Mouse (Mus musculus): Measurements from ENCODE around the gene Csnk2b. TPM values are rescaled to one million over a fixed set of nuclear protein-coding genes. Genes with fewer than 3 reads are reported as not detected.

The Csnk2b gene
- polyA plus RNA-seq, 1 experiment from 2014 or later: 361 TPM

GRCm38 (mm10) chr17:35162730-35163129 lies 40.9 kb upstream of the Csnk2b start:
- Histone ChIP-seq H3K36me3 (ENCODE audit: control insufficient read depth, insufficient read depth, low read length) (peaks cover 42% of the 10 kb centered on the region), H3K4me3 (ENCODE audit: low read depth, low read length) (peak overlapping the region; percentile 89), H3K9ac (replicated peaks; ENCODE audit: low read depth, low read length) (peak overlapping the region; percentile 98), H3K27me3 (ENCODE audit: control insufficient read depth, insufficient read depth, low read length) (no peaks in the 10 kb centered on the region), H3K9me3 (ENCODE audit: control insufficient read depth, low read length) (no peaks in the 10 kb centered on the region), H3K27ac (ENCODE audit: low read depth, low read length) (no peak overlapping the region), H3K4me1 (ENCODE audit: control insufficient read depth, insufficient read depth, low read length) (peaks cover 26% of the 10 kb centered on the region), H3K4me2 (ENCODE audit: low read depth, low read length) (peak overlapping the region; percentile 89)
- WGBS: 52% methylated on average over 12 of the region's 12 CpGs
- ATAC-seq (ENCODE audit: low read depth): no peak

GRCm38 (mm10) chr17:35162121-35162520 lies 40.3 kb upstream of the Csnk2b start:
- no peak for ATAC-seq (ENCODE audit: low read depth)
- 79% methylated on average over 14 of the region's 14 CpGs for WGBS
- peaks cover 48% of the 10 kb centered on the region for H3K36me3 ChIP-seq (ENCODE audit: control insufficient read depth, insufficient read depth, low read length)

GRCm38 (mm10) chr17:35161421-35161820 lies 39.6 kb upstream of the Csnk2b start:
- WGBS: 75% methylated on average over 11 of the region's 11 CpGs
- peaks cover 55% of the 10 kb centered on the region for H3K36me3 ChIP-seq (ENCODE audit: control insufficient read depth, insufficient read depth, low read length)
- H3K4me3 ChIP-seq (ENCODE audit: low read depth, low read length): no peak overlapping the region
- no peak for ATAC-seq (ENCODE audit: low read depth)
- no peak overlapping the region for H3K4me2 ChIP-seq (ENCODE audit: low read depth, low read length)
- H3K9ac ChIP-seq (replicated peaks; ENCODE audit: low read depth, low read length): no peak overlapping the region
- no peaks in the 10 kb centered on the region for H3K27me3 ChIP-seq (ENCODE audit: control insufficient read depth, insufficient read depth, low read length)
- no peak overlapping the region for H3K27ac ChIP-seq (ENCODE audit: low read depth, low read length)
- H3K4me1 ChIP-seq (ENCODE audit: control insufficient read depth, insufficient read depth, low read length): peaks cover 24% of the 10 kb centered on the region
- H3K9me3 ChIP-seq (ENCODE audit: control insufficient read depth, low read length): no peaks in the 10 kb centered on the region

More at GRCm38 (mm10) chr17:35162121-35162520, 40.3 kb upstream of the Csnk2b start:
- Histone ChIP-seq H3K9me3 (ENCODE audit: control insufficient read depth, low read length) (no peaks in the 10 kb centered on the region), H3K27me3 (ENCODE audit: control insufficient read depth, insufficient read depth, low read length) (no peaks in the 10 kb centered on the region), H3K4me3 (ENCODE audit: low read depth, low read length) (peak overlapping the region; percentile 89), H3K27ac (ENCODE audit: low read depth, low read length) (no peak overlapping the region), H3K9ac (replicated peaks; ENCODE audit: low read depth, low read length) (no peak overlapping the region), H3K4me2 (ENCODE audit: low read depth, low read length) (peak overlapping the region; percentile 89), H3K4me1 (ENCODE audit: control insufficient read depth, insufficient read depth, low read length) (peaks cover 26% of the 10 kb centered on the region)

- Histone ChIP-seq H3K4me1 (ENCODE audit: control insufficient read depth, insufficient read depth, low read length) (peaks cover 17% of the 10 kb centered on the region; the same call in 1 of the 2 replicates), H3K36me3 (ENCODE audit: control insufficient read depth, insufficient read depth, low read length) (peaks cover 73% of the 10 kb centered on the region), H3K27me3 (ENCODE audit: control insufficient read depth, insufficient read depth, low read length) (no peaks in the 10 kb centered on the region), H3K9ac (replicated peaks; ENCODE audit: low read depth, low read length) (no peak overlapping the region), H3K4me3 (ENCODE audit: low read depth, low read length) (no peak overlapping the region), H3K27ac (ENCODE audit: low read depth, low read length) (no peak overlapping the region), H3K4me2 (ENCODE audit: low read depth, low read length) (no peak overlapping the region), H3K9me3 (ENCODE audit: control insufficient read depth, low read length) (no peaks in the 10 kb centered on the region)
- no peak for ATAC-seq (ENCODE audit: low read depth)
- 85% methylated on average over 7 of the region's 7 CpGs for WGBS
These were observed 37.8 kb upstream of the Csnk2b start for GRCm38 (mm10) chr17:35159638-35160037.

- WGBS: 94% methylated on average over 16 of the region's 16 CpGs
- Histone ChIP-seq H3K4me2 (ENCODE audit: low read depth, low read length) (no peak overlapping the region), H3K9ac (replicated peaks; ENCODE audit: low read depth, low read length) (no peak overlapping the region), H3K4me3 (ENCODE audit: low read depth, low read length) (no peak overlapping the region), H3K9me3 (ENCODE audit: control insufficient read depth, low read length) (no peaks in the 10 kb centered on the region), H3K27me3 (ENCODE audit: control insufficient read depth, insufficient read depth, low read length) (no peaks in the 10 kb centered on the region), H3K27ac (ENCODE audit: low read depth, low read length) (no peak overlapping the region), H3K4me1 (ENCODE audit: control insufficient read depth, insufficient read depth, low read length) (peaks cover 17% of the 10 kb centered on the region; the same call in 1 of the 2 replicates), H3K36me3 (ENCODE audit: control insufficient read depth, insufficient read depth, low read length) (peaks cover 79% of the 10 kb centered on the region)
- ATAC-seq (ENCODE audit: low read depth): no peak
These were observed 37.2 kb upstream of the Csnk2b start for GRCm38 (mm10) chr17:35158850-35159593.

GRCm38 (mm10) chr17:35157661-35158175 lies 35.9 kb upstream of the Csnk2b start:
- no peak for ATAC-seq (ENCODE audit: low read depth)
- peaks cover 92% of the 10 kb centered on the region for H3K36me3 ChIP-seq (ENCODE audit: control insufficient read depth, insufficient read depth, low read length)
- no peak overlapping the region for H3K27ac ChIP-seq (ENCODE audit: low read depth, low read length)
- H3K4me3 ChIP-seq (ENCODE audit: low read depth, low read length): no peak overlapping the region
- no peaks in the 10 kb centered on the region for H3K27me3 ChIP-seq (ENCODE audit: control insufficient read depth, insufficient read depth, low read length)
- H3K9ac ChIP-seq (replicated peaks; ENCODE audit: low read depth, low read length): no peak overlapping the region
- 93% methylated on average over 8 of the region's 8 CpGs for WGBS
- no peak overlapping the region for H3K4me2 ChIP-seq (ENCODE audit: low read depth, low read length)
- H3K9me3 ChIP-seq (ENCODE audit: control insufficient read depth, low read length): no peaks in the 10 kb centered on the region
- H3K4me1 ChIP-seq (ENCODE audit: control insufficient read depth, insufficient read depth, low read length): peaks cover 11% of the 10 kb centered on the region; the same call in 1 of the 2 replicates

- H3K4me2 ChIP-seq (ENCODE audit: low read depth, low read length): no peak overlapping the region
- H3K4me3 ChIP-seq (ENCODE audit: low read depth, low read length): no peak overlapping the region
- no peaks in the 10 kb centered on the region for H3K27me3 ChIP-seq (ENCODE audit: control insufficient read depth, insufficient read depth, low read length)
- no peak overlapping the region for H3K27ac ChIP-seq (ENCODE audit: low read depth, low read length)
- H3K9me3 ChIP-seq (ENCODE audit: control insufficient read depth, low read length): no peaks in the 10 kb centered on the region
- H3K4me1 ChIP-seq (ENCODE audit: control insufficient read depth, insufficient read depth, low read length): peaks cover 7% of the 10 kb centered on the region; the same call in 1 of the 2 replicates
- peaks cover 97% of the 10 kb centered on the region for H3K36me3 ChIP-seq (ENCODE audit: control insufficient read depth, insufficient read depth, low read length)
- no peak for ATAC-seq (ENCODE audit: low read depth)
- WGBS: 94% methylated on average over 8 of the region's 8 CpGs
- no peak overlapping the region for H3K9ac ChIP-seq (replicated peaks; ENCODE audit: low read depth, low read length)
These were observed 35.4 kb upstream of the Csnk2b start for GRCm38 (mm10) chr17:35157254-35157653.

GRCm38 (mm10) chr17:35156461-35157200 lies 34.8 kb upstream of the Csnk2b start:
- H3K4me3 ChIP-seq (ENCODE audit: low read depth, low read length): no peak overlapping the region
- no peak overlapping the region for H3K4me2 ChIP-seq (ENCODE audit: low read depth, low read length)
- peaks cover 100% of the 10 kb centered on the region for H3K36me3 ChIP-seq (ENCODE audit: control insufficient read depth, insufficient read depth, low read length)
- 92% methylated on average over 33 of the region's 33 CpGs for WGBS
- no peak overlapping the region for H3K9ac ChIP-seq (replicated peaks; ENCODE audit: low read depth, low read length)
- peaks cover under 1% of the 10 kb centered on the region; the same call in 1 of the 2 replicates for H3K4me1 ChIP-seq (ENCODE audit: control insufficient read depth, insufficient read depth, low read length)
- ATAC-seq (ENCODE audit: low read depth): no peak
- H3K27ac ChIP-seq (ENCODE audit: low read depth, low read length): no peak overlapping the region
- H3K27me3 ChIP-seq (ENCODE audit: control insufficient read depth, insufficient read depth, low read length): no peaks in the 10 kb centered on the region
- H3K9me3 ChIP-seq (ENCODE audit: control insufficient read depth, low read length): no peaks in the 10 kb centered on the region

GRCm38 (mm10) chr17:35155451-35155850 lies 33.6 kb upstream of the Csnk2b start:
- Histone ChIP-seq H3K4me3 (ENCODE audit: low read depth, low read length) (no peak overlapping the region), H3K36me3 (ENCODE audit: control insufficient read depth, insufficient read depth, low read length) (peaks cover 98% of the 10 kb centered on the region), H3K9me3 (ENCODE audit: control insufficient read depth, low read length) (no peaks in the 10 kb centered on the region), H3K9ac (replicated peaks; ENCODE audit: low read depth, low read length) (no peak overlapping the region), H3K4me1 (ENCODE audit: control insufficient read depth, insufficient read depth, low read length) (no peaks in the 10 kb centered on the region), H3K27me3 (ENCODE audit: control insufficient read depth, insufficient read depth, low read length) (no peaks in the 10 kb centered on the region), H3K27ac (ENCODE audit: low read depth, low read length) (no peak overlapping the region), H3K4me2 (ENCODE audit: low read depth, low read length) (no peak overlapping the region)
- 93% methylated on average over 12 of the region's 12 CpGs for WGBS
- no peak for ATAC-seq (ENCODE audit: low read depth)
